Mouse (Mus musculus) lung, adult 18-20 months (tissue): Measurements from ENCODE around the gene Arhgap24.
"Not testable (repeated sequence)": the region's sequence is repeated elsewhere in the genome, so short reads cannot be mapped to it uniquely, and the experiment has no call there.

Experiments
- DNase-seq, 2 experiments: peaks; one replicate each; pipeline ENCODE4 v3.0.0; 2022; ENCODE audit warnings: mixed read lengths in 2 of 2

Gene Arhgap24

GRCm38 (mm10) chr5:102817641-102818040 lies 336.4 kb downstream of the Arhgap24 start:
- DNase-seq: no peak

- DNase-seq: peak; percentile 9 to 33
Measured at GRCm38 (mm10) chr5:102825538-102825937, 344.3 kb downstream of the Arhgap24 start.

GRCm38 (mm10) chr5:102839071-102839470 lies 357.9 kb downstream of the Arhgap24 start:
- DNase-seq: no peak

GRCm38 (mm10) chr5:102843934-102844709 lies 362.9 kb downstream of the Arhgap24 start:
- no peak for DNase-seq

GRCm38 (mm10) chr5:102844731-102845598 lies 363.8 kb downstream of the Arhgap24 start:
- peak; percentile 71 to 79 for DNase-seq

- no peak for DNase-seq
Measured at GRCm38 (mm10) chr5:102845800-102846199, 364.6 kb downstream of the Arhgap24 start.

GRCm38 (mm10) chr5:102847859-102848258 lies 366.7 kb downstream of the Arhgap24 start:
- DNase-seq: no peak

- no peak for DNase-seq
Measured at GRCm38 (mm10) chr5:102851761-102852160, 370.6 kb downstream of the Arhgap24 start.

GRCm38 (mm10) chr5:102853750-102854149 lies 372.6 kb downstream of the Arhgap24 start:
- no peak for DNase-seq

GRCm38 (mm10) chr5:102855805-102856204 lies 374.6 kb downstream of the Arhgap24 start:
- DNase-seq: no peak

- no peak for DNase-seq
Measured at GRCm38 (mm10) chr5:102858047-102858446, 376.9 kb downstream of the Arhgap24 start.

- DNase-seq: no peak
Measured at GRCm38 (mm10) chr5:102859749-102860148, 378.6 kb downstream of the Arhgap24 start.

- peak; percentile 6 to 25 for DNase-seq
Measured at GRCm38 (mm10) chr5:102868196-102868595, 387.0 kb downstream of the Arhgap24 start.

- DNase-seq: not testable (repeated sequence)
Measured at GRCm38 (mm10) chr5:102872996-102873395, 391.8 kb downstream of the Arhgap24 start.

- peak in 1 of 2 experiments; percentile 41 for DNase-seq
Measured at GRCm38 (mm10) chr5:102874605-102875298, 393.6 kb downstream of the Arhgap24 start.

GRCm38 (mm10) chr5:102875628-102876027 lies 394.4 kb downstream of the Arhgap24 start:
- no peak for DNase-seq

GRCm38 (mm10) chr5:102888482-102889162 lies 407.4 kb downstream of the Arhgap24 start:
- DNase-seq: no peak

- DNase-seq: no peak
Measured at GRCm38 (mm10) chr5:102889163-102889488, 407.9 kb downstream of the Arhgap24 start.

- no peak for DNase-seq
Measured at GRCm38 (mm10) chr5:102892226-102892625, 411.0 kb downstream of the Arhgap24 start.

- DNase-seq: no peak
Measured at GRCm38 (mm10) chr5:102898301-102898700, 417.1 kb downstream of the Arhgap24 start.

- no peak for DNase-seq
Measured at GRCm38 (mm10) chr5:102899680-102900215, 418.6 kb downstream of the Arhgap24 start.

GRCm38 (mm10) chr5:102901176-102901575 lies 420.0 kb downstream of the Arhgap24 start:
- DNase-seq: no peak
